Mouse (Mus musculus) stomach, postnatal 0 days (tissue): ENCODE measurements around the gene Usp43. TPM values are rescaled to one million over a fixed set of nuclear protein-coding genes. Genes with fewer than 3 reads are reported as not detected.

Experiments
- ATAC-seq: fragments of 200-750 bp; cut with Nextera tagmentation; 2 replicates; pipeline ENCODE4 v1.8.0; 2017; ENCODE audit not compliant: low FRiP score, low TSS enrichment
- DNase-seq: peaks from one replicate; pipeline ENCODE4 v3.0.0-alpha.2; 2016; ENCODE audit warnings: low spot score
- H3K27ac ChIP-seq: fragments of 300-500 bp; sonication (generic); replicated peaks from 2 replicates; pipeline ENCODE4 v1.5.1; 2014; ENCODE audit warnings: mild to moderate bottlenecking, control low read depth
- H3K27me3 ChIP-seq: fragments of 300-500 bp; sonication (generic); 2 replicates; pipeline ENCODE4 v1.6.1; 2014; ENCODE audit warnings: low read length; ENCODE audit not compliant: control insufficient read depth, insufficient read depth
- H3K36me3 ChIP-seq: fragments of 300-500 bp; sonication (generic); 2 replicates; pipeline ENCODE4 v1.6.1; 2014; ENCODE audit warnings: low read length, mixed read lengths; ENCODE audit not compliant: control insufficient read depth, insufficient read depth
- H3K4me1 ChIP-seq: fragments of 300-500 bp; sonication (generic); replicated peaks from 2 replicates; pipeline ENCODE4 v1.6.1; 2014; ENCODE audit warnings: antibody characterized with exemption; ENCODE audit not compliant: control insufficient read depth, insufficient read depth
- H3K4me2 ChIP-seq: fragments of 300-500 bp; sonication (generic); replicated peaks from 2 replicates; pipeline ENCODE4 v1.6.1; 2014; ENCODE audit warnings: low read depth, mild to moderate bottlenecking, control low read depth, moderate library complexity
- H3K4me3 ChIP-seq: fragments of 300-500 bp; sonication (generic); 2 replicates; pipeline ENCODE4 v1.5.1; 2014; ENCODE audit warnings: low read depth, low read length, control low read depth
- H3K9ac ChIP-seq: fragments of 300-500 bp; sonication (generic); 2 replicates; pipeline ENCODE4 v1.6.1; 2014; ENCODE audit warnings: mild to moderate bottlenecking, low read length, control low read depth, mixed read lengths
- H3K9me3 ChIP-seq: fragments of 300-500 bp; sonication (generic); 2 replicates; pipeline ENCODE4 v1.6.1; 2016; ENCODE audit warnings: low read length; ENCODE audit not compliant: control insufficient read depth
- CTCF ChIP-seq: IDR thresholded peaks from 2 replicates; pipeline ENCODE4 v1.5.1; 2016; ENCODE audit warnings: antibody characterized with exemption, low read depth, mild to moderate bottlenecking, moderate library complexity
- EP300 ChIP-seq: optimal IDR thresholded peaks from 2 replicates; pipeline ENCODE3; 2016; ENCODE audit warnings: antibody characterized with exemption
- WGBS: fragments of 180-500 bp; shearing (Covaris S2); extraction: QIAGEN DNeasy Blood & Tissue Kit; methylation state at CpG from one replicate; pipeline ENCODE4 v1.1.7; 2014; 5-methylcytosine and 5-hydroxymethylcytosine counted together
- polyA plus RNA-seq: library from polyadenylated mRNA; unstranded; fragments of >200 nt; fragmentation: Nextera tagmentation; extraction: Ambion mirVana; gene quantifications from 2 replicates; pipeline ENCODE4 v1.2.1, GENCODE M21; 2015

Usp43 gene
- polyA plus RNA-seq, 1 experiment from 2014 or later: 2.0 TPM

- Histone ChIP-seq H3K4me1 (no peaks in the 10 kb centered on the region), H3K4me2 (no peak overlapping the region), H3K36me3 (no peaks in the 10 kb centered on the region), H3K9me3 (no peaks in the 10 kb centered on the region), H3K27me3 (no peaks in the 10 kb centered on the region), H3K27ac (no peak overlapping the region), H3K4me3 (no peak overlapping the region), H3K9ac (no peak overlapping the region)
- no peak for ATAC-seq
- peak; percentile 61 for DNase-seq
- 46% methylated on average over 2 of the region's 2 CpGs for WGBS
- TF ChIP-seq EP300 (no peak), CTCF (peak; percentile 80)
Measured at GRCm38 (mm10) chr11:67855035-67855434, 66.9 kb downstream of the Usp43 start.

GRCm38 (mm10) chr11:67853996-67854395, 68.0 kb downstream of the Usp43 start:
- ATAC-seq (no peak), DNase-seq (no peak)
- Histone ChIP-seq H3K4me1 (no peaks in the 10 kb centered on the region), H3K9ac (no peak overlapping the region), H3K27ac (no peak overlapping the region), H3K36me3 (no peaks in the 10 kb centered on the region), H3K9me3 (no peaks in the 10 kb centered on the region), H3K27me3 (no peaks in the 10 kb centered on the region), H3K4me2 (no peak overlapping the region), H3K4me3 (no peak overlapping the region)
- TF ChIP-seq EP300: no peak
- TF ChIP-seq CTCF: no peak
- WGBS: 25% methylated on average over 6 of the region's 6 CpGs

GRCm38 (mm10) chr11:67851770-67852169, 70.2 kb downstream of the Usp43 start:
- TF ChIP-seq CTCF: no peak
- TF ChIP-seq EP300: no peak
- ATAC-seq: no peak
- Histone ChIP-seq H3K36me3 (no peaks in the 10 kb centered on the region), H3K9ac (no peak overlapping the region), H3K4me3 (no peak overlapping the region), H3K4me2 (no peak overlapping the region), H3K9me3 (no peaks in the 10 kb centered on the region), H3K27ac (no peak overlapping the region), H3K27me3 (no peaks in the 10 kb centered on the region), H3K4me1 (no peaks in the 10 kb centered on the region)
- 55% methylated on average over 5 of the region's 5 CpGs for WGBS
- DNase-seq: no peak

- no peak for TF ChIP-seq EP300
- TF ChIP-seq CTCF: no peak
- no peaks in the 10 kb centered on the region for H3K27me3 ChIP-seq
- DNase-seq: no peak
- H3K36me3 ChIP-seq: no peaks in the 10 kb centered on the region
- no peak overlapping the region for H3K9ac ChIP-seq
- H3K4me1 ChIP-seq: no peaks in the 10 kb centered on the region
- no peak overlapping the region for H3K27ac ChIP-seq
- WGBS: 76% methylated on average over 4 of the region's 4 CpGs
- H3K9me3 ChIP-seq: no peaks in the 10 kb centered on the region
- no peak overlapping the region for H3K4me2 ChIP-seq
- no peak for ATAC-seq
- no peak overlapping the region for H3K4me3 ChIP-seq
Measured at GRCm38 (mm10) chr11:67845193-67845592, 76.8 kb downstream of the Usp43 start.

GRCm38 (mm10) chr11:67839810-67840209, 82.1 kb downstream of the Usp43 start:
- no peaks in the 10 kb centered on the region for H3K36me3 ChIP-seq
- H3K9me3 ChIP-seq: no peaks in the 10 kb centered on the region
- H3K27me3 ChIP-seq: no peaks in the 10 kb centered on the region
- WGBS: 65% methylated on average over 1 of the region's 1 CpGs
- ATAC-seq (no peak), DNase-seq (no peak)
- no peak overlapping the region for H3K4me3 ChIP-seq
- H3K9ac ChIP-seq: no peak overlapping the region
- H3K4me1 ChIP-seq: no peaks in the 10 kb centered on the region
- no peak overlapping the region for H3K27ac ChIP-seq
- TF ChIP-seq EP300 (no peak), CTCF (no peak)
- no peak overlapping the region for H3K4me2 ChIP-seq

GRCm38 (mm10) chr11:67835408-67836078, 86.4 kb downstream of the Usp43 start:
- H3K9ac ChIP-seq: no peak overlapping the region
- no peak for ATAC-seq
- H3K27me3 ChIP-seq: no peaks in the 10 kb centered on the region
- H3K4me2 ChIP-seq: no peak overlapping the region
- H3K9me3 ChIP-seq: no peaks in the 10 kb centered on the region
- no peaks in the 10 kb centered on the region for H3K36me3 ChIP-seq
- TF ChIP-seq CTCF (no peak), EP300 (no peak)
- no peak overlapping the region for H3K4me3 ChIP-seq
- WGBS: 73% methylated on average over 10 of the region's 10 CpGs
- no peak overlapping the region for H3K27ac ChIP-seq
- DNase-seq: no peak
- no peaks in the 10 kb centered on the region for H3K4me1 ChIP-seq
